Mouse (Mus musculus) gastrocnemius, postnatal 10 days (tissue): Measurements from ENCODE around the gene Alkbh6. TPM values are rescaled to one million over a fixed set of nuclear protein-coding genes. Genes with fewer than 3 reads are reported as not detected.
A peak's percentile ranks its signal among the peaks of the same experiment; 100 is the strongest.

ENCODE experiments used
- DNase-seq: peaks from one replicate; pipeline ENCODE4 v3.0.0; 2021; ENCODE audit warnings: mixed read lengths
- total RNA-seq, 2 experiments: library from RNA; stranded (reverse); gene quantifications; 2 replicates each; pipeline ENCODE4 v1.2.3; 2021

Gene Alkbh6
- total RNA-seq, 2 experiments from 2014 or later, result 18.3 to 18.6 TPM

DNA sequence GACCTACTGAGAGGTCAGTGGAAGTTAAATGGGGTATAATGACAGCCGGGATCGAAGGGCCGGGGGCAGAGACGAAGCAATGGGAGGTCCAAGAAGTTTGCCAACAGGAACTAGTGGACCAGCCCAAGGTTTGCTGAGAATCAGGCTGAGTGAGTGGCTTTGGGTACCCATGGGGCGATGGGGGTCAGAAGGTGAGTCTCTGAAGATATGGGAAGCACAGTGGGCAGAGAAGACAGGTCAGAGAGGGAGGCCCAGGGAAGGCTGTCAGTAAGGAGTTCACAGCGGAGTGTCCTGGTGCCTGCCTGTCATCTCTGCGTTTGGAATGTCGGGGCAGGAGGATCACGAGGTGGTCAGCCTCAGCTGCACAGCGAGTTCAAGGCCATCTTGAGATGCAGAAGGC lies 19.9 kb downstream of the Alkbh6 start:
- no peak for DNase-seq

- DNase-seq, result peak; percentile 59
Measured at GRCm38 (mm10) chr7:30331887-30332286, 23.4 kb downstream of the Alkbh6 start.

GRCm38 (mm10) chr7:30332622-30333259 lies 24.2 kb downstream of the Alkbh6 start:
- DNase-seq, result no peak

GRCm38 (mm10) chr7:30333436-30333835 lies 24.9 kb downstream of the Alkbh6 start:
- DNase-seq, result no peak

- no peak for DNase-seq
Measured at GRCm38 (mm10) chr7:30334563-30334962, 26.0 kb downstream of the Alkbh6 start.

DNA sequence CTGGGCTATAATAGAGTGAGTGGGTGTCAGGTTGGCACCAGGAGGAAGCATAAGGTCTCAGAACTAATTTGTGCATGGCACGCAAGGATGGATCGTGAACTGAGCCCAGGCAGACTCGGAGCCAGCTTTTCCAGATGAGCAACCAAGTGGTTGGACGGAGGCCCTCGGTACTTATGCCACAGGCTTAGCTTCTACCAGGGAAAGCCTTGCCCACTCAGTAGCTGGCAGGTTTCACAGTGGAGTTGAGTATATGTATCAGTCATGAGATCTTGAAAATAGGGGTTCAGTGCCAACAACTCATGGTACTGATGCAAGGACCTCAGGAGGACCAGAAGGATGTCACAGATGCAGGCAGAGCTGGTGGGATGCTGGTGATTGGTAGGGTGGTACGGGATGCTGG lies 27.2 kb downstream of the Alkbh6 start:
- DNase-seq, result no peak

DNA sequence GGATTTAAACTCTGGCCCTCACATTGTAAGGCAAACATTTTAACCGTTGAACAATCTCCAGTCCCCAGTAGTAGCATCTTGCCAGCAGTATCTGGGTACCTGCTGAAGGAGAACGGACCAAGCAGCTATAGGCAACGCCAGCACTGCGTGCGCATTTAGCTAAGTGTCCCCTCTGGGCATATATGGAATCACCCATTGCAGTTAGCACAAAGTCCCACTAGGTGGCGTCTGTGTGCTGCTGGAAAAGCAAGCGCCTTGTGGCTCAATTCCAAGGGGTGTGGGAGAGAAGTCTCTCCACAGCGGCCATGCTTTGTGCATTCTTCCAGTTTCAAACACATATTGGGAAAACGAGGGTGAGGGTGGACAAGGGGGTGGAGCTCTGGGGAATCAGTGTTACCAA lies 27.9 kb downstream of the Alkbh6 start:
- DNase-seq, result peak; percentile 88

- no peak for DNase-seq
Measured at GRCm38 (mm10) chr7:30339432-30340109, 31.1 kb downstream of the Alkbh6 start.

DNA sequence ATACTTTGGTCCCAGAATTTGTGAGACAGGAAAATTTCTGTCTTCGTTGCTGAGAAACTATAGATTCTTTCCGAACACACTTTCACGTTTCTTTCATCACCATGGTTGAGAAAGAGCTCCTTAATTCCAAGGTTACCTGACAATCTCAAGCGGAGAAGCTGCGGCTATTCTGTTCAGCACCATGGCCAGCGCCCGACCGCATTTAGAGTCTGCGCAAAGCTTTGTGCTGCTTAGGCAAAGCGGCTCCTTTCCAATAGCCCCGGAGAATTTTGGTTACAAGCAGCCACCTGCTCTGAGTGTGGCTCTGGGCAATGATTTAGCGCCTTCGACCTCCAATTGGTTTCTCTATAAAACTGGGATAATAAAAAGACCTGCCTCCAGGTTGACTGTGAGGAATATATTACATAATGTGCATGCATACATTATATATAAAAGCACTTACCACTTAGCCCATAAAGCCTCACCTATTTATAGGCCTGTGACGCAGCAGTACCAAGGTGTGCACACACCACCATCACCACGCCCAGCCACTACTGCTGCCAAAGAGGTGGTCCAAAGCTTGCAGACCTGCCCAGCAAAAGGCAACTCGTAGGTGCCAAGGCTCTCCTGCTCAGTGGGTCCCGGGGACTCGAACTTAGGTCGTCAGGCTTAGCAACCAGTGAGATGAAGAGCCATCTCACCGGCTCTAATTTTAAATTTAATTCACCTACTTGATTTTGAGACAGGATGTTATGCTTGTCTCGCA lies 38.3 kb downstream of the Alkbh6 start:
- peak; percentile 75 for DNase-seq

- peak; percentile 66 for DNase-seq
Measured at GRCm38 (mm10) chr7:30347828-30348227, 39.3 kb downstream of the Alkbh6 start.

DNA sequence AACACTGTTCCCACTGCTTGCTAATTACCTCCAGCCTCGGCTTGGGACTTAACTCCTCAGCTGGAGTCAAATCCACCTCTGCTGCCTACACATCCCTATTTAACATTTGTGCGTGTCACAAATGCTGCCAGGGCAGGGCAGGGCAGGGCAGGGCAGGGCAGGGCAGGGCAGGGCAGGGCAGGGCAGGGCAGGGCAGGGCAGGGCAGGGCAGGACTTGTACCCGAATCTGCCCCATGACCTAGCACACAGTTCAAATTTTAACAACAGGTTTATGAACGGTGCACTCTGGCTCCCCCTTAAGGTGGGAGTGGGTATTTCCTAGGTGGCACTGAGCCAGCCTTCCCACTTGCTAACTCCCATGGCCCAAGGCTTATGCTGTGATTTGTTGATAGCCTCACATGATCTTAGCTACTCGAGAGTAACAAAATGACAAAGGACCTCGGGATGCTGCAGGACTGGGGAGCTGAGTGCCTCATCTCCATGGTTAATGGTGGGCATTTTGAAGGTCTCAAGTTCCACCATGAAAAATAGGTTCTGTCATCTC lies 44.8 kb downstream of the Alkbh6 start:
- DNase-seq, result peak; percentile 74

DNA sequence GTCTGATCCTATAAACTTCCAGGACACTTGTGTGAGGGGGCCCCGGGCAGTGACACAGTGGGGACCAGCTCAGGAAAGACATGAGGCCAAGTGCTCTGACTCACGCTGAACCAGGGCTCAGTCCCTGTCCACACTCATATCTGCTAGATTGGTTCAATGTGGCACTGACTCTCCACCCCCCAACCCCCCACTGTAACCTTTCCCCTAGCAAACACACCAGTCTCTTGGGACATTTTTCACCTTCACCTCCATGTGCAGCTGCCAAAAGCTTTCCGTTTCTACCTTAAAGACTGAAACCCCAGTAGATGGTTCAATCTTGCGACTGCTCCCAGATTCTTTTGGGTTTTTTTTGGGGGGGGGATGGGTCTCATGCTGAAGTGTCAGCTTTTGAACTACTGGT lies 45.5 kb downstream of the Alkbh6 start:
- DNase-seq, result no peak

DNA sequence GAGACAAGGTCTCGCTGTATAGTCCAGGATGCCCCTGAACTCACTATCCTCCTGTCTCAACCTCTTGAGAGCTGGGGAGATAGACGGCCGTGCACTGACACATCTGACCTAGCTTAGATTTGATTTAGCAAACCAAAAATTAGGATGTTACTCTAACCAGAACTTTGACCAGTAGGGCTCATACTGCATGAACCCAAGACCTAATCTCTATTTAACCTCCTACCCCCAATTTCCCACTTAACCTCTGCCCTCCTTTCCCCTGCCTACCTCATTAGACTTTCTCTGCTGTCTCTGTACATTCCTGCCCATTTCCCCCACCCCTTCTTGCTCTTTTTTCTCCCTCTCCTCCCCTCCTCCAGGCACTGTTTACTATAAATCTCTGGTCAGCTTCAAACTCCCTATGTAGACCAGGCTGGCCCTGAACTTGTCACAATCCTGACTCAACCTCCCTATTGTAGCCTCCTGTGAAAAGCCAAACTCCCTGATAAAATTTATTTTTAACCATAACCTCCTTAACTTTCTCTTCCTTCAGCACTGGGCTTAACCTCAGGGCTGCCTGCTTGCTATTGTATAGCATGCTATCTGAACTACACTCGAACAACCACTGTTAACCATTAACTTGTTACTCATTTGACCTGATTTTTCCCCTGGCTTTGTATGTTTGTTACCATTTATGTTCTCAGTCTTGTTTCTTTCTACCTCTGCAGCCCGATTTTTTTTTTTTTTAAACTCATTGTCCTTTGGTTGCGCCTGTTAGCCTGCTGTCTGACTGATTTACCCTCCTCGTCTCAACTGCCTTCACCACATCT lies 50.1 kb downstream of the Alkbh6 start:
- DNase-seq, result no peak

- no peak for DNase-seq
Measured at GRCm38 (mm10) chr7:30359276-30359865, 50.9 kb downstream of the Alkbh6 start.

DNA sequence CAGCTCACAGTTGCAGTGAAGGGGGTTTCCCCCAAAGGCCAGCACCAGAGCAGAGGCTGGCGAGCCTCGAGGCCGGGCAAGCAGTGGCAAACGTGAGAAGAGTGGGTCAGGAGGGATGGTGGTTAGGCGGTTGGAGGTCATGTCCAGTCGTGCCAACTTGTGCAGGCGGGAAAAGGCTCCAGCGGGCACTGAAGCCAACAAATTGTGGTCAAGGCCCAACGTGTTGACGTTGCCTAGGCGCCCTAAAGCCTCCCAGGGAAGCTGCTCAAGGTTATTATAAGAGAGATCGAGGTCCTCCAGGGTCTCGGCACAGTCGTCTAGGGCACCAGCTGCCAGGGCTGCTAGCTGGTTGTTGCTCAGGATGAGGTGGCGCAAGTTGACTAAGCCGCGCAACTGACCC lies 51.5 kb downstream of the Alkbh6 start:
- no peak for DNase-seq

GRCm38 (mm10) chr7:30362652-30363343 lies 54.3 kb downstream of the Alkbh6 start, which contains the start of gene Lrfn3:
Lrfn3 (minus strand) TSS chr7:30362772.
- DNase-seq, result peak; percentile 46

- DNase-seq, result no peak
Measured at GRCm38 (mm10) chr7:30363344-30363738, 54.8 kb downstream of the Alkbh6 start.
